Mouse (Mus musculus) T-cell, adult 2 months (primary cell): ENCODE measurements around the gene Aimp1.

Experiments used
- DNase-seq: peaks from one replicate; pipeline ENCODE4 v3.0.0; 2022; ENCODE audit warnings: low spot score

The Aimp1 gene

DNA sequence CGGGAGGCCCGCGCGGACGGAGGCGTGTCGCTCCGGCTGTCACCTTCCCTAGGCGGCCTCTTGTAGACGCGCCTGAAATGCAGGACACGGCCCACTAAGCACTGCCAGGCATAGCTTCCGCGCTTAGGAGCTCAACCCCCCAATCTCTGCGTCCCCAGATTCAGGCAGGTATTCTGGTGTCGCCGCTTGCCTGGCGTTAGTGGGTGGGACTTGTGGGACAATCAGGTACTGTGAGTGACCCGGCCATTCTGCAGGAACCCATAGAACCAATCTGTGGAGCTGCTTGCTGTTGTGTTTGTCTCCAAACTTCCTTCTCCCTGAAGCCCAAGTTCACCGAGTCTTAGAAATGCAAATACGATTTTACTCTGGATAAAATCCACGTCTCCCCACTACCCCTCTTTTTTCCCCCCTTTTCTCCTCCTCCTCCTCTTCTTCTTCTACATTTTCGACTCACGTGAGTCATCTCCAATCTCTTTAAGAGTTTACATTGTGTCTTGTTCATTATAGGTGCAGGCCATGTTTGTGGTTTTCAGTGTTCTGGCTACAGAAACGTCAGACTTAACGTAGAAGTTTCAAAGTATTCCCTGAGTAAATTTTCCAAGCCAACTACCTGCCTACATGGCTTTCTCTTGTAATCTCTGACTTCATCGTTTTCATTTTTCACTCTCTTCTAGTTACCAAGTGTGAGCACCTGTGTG, at the start of gene Aimp1:
Gene Aimp1, minus strand, starts transcription at position 140 of the 698 bp plus-strand sequence.
- no peak for DNase-seq

GRCm38 (mm10) chr3:132724326-132724725, 40.2 kb upstream of the Aimp1 start:
- DNase-seq = no peak

DNA sequence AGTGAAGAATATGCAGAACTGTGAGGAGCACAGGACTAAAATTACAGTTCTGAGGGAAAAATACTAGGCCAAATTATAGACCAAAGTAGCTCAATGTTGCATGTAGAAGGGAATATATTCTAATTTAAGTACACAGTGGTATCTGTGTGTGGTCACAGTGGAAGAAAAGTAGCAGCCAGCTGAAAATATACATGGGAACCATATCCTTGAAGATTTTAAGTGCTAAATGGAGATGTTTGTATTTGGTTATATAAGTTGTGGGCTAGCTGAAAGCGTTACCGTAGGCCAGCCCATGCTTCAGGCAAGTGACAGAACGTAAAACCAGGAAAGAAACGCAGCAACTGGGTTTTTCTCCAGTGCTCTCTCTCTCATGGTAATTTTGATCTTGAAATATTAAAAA, 33.1 kb upstream of the Aimp1 start:
- DNase-seq = no peak

- no peak for DNase-seq
Observed at GRCm38 (mm10) chr3:132713913-132714312, 29.7 kb upstream of the Aimp1 start.

- no peak for DNase-seq
Observed at GRCm38 (mm10) chr3:132706977-132707376, 22.8 kb upstream of the Aimp1 start.

- no peak for DNase-seq
Observed at GRCm38 (mm10) chr3:132704216-132704615, 20.0 kb upstream of the Aimp1 start.

DNA sequence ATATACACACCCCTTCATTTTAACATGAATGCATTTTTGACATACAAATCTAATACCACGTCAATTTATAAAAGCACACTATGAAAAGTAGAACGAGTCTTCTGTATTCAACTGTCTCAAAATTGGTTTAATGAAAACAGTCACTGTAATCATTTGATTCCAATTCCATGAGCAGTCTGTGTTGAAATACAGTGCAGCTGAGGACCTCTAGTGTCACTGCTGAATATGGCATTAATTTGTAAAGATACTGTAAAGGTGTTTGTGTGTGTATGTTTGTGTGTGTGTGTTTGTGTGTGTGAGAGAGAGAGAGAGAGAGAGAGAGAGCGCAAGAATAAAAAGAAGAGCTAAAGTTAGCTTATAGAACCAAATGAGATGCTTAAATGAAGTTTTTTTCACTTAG, 17.2 kb upstream of the Aimp1 start:
- DNase-seq = no peak

DNA sequence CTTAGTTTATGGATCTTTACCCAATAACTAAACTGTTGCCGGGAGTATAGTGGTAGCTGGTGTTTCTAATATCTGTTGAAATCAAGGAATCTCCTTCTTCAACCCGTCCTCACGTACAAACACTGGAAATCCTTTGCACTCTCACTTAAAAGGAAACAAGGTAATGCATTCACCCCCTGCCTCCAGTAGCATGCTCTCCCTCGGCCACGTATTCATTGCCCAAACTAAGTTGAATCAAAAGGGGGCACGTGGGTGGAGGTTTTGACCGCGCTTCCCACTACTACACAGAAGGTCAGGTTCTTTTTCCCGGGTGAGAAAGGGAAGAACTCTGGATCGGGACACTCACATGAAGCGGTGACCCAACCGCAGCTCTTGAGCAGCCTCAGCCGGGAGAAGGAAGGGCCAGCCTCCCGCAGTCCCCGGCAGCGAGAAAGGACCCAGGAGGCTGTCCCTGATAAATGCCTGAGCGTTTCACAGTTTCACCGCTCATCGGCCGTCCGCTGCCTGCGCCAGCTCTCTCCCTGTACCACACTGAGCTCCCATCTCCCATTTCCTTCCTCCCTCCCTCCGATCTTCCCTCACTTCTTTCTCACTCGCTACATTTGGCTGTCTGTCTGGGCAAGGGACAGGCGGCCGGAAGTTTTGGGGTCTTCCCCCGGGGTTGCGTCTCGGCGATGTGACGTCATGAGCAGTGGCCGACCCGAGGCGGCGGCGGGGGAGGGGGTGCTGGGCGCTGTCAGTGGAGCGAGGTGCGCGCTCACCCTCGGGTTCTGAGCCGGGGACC, 531 bp downstream of the Aimp1 start, which contains the start of gene Tbck:
Gene Tbck, plus strand, starts transcription at position 698 of the 784 bp plus-strand sequence.
- peak; percentile 94 for DNase-seq

- DNase-seq = no peak
Observed at GRCm38 (mm10) chr3:132677494-132677893, 6.7 kb downstream of the Aimp1 start.

DNA sequence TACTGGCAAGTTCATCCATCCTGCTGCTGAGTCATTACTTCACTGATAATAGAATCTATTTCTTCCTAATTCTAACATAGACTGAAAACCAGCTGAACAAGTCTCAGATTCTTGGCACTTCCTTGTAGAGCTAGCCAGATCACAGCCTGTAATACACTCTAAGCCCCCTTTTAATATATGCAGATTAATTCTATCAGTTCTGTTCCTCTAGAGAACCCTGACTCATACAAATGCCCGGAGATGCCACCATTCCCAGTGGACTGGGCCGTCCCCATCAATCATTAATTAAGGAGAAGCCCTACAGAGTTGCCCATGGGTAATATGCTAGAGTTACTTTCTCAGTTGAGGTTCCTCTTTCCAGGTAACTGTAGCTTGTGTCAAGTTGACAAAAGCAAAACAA, 28.2 kb downstream of the Aimp1 start:
- DNase-seq = no peak

GRCm38 (mm10) chr3:132653959-132654358, 30.2 kb downstream of the Aimp1 start:
- DNase-seq = no peak

DNA sequence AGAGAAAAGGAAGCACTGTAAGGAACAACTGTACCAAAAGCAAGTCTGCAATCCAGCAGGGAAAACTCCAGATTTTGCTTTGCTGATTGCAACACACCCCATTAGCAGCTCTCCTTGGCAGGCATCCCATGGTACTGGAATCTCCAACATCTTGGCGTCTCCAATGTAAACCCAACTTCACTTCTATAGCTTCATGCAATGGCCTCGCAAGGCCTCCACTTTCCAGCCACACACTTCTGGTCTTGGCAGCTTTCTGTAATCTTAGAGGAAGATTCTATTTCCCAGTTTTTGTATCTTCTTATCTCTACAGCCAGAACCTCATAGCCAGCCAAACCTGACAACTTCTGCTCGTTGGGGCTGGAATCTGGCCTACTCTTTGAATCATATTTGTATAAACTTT, 32.4 kb downstream of the Aimp1 start:
- DNase-seq = no peak

- DNase-seq = no peak
Observed at GRCm38 (mm10) chr3:132650191-132650590, 34.0 kb downstream of the Aimp1 start.

GRCm38 (mm10) chr3:132649368-132649767, 34.8 kb downstream of the Aimp1 start:
- DNase-seq = no peak

GRCm38 (mm10) chr3:132646814-132647213, 37.4 kb downstream of the Aimp1 start:
- DNase-seq = no peak

DNA sequence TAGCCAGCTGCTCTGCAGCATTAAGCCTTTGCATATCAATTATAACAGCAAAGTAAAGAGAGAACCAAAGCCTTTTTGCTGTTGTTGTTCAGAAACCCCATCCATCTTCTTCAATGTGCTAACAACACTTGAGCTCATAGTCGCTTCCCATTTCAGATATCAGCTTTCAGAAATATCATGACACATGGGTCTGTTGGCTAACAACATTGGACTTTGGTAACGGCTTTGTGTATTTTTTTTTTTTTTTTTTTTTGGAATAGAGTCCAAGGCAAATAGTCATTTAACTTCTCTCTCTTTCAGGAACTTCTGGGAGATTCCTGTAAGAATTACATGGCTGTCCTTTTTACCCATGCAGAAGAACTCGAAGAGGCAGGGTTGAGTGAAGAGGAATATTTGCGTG, 40.1 kb downstream of the Aimp1 start:
- no peak for DNase-seq

GRCm38 (mm10) chr3:132637080-132637479, 47.1 kb downstream of the Aimp1 start:
- no peak for DNase-seq

DNA sequence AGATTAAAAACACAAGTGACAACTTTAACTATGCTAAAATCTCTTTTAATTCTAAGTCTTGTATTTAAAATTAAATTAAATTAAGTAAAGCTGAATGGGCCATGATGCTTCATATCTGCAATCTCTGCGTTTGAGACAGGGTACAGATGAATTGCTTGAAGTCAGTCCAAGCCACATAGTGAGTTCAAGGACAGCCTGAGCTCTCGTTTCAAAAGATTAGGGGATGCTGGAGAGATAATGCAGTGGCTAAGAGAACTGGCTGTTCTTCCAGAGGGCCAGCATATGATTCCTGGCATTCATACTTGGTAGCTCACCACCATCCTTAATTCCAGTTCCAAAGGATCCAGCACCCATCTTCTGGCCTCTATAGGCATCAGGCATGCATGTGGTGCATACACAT, 50.9 kb downstream of the Aimp1 start:
- no peak for DNase-seq

DNA sequence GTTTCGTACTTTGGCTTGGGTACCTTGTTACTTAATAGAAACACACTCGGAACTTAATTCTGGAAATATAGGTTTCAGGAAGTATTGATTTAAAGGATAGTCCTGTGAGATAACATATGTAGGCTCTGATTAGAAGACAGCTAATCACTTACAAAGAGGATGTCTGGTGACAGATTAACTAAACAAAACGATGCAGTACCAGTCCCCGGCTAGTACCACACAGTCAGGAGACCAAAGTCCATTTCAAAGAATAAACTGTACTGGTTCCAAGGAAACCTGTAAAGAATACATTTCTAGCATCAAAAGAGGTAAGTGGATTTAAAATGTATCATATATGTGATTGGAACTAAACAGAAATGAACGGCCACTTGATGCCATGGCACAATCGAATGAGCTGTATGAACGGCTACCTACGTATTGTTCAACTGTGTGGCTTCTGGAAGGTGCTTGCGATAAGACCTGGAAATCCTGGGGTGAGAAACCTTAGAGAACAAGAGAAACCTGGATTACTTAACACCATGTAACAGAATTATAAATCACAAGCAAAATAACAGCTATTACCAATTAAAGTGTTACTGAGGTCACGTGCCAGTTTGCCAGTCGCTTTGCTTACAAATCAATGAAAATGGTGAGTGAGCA, 54.5 kb downstream of the Aimp1 start, which contains the start of gene Gimd1:
Gene Gimd1, plus strand, starts transcription at position 220 of the 639 bp plus-strand sequence.
- no peak for DNase-seq

DNA sequence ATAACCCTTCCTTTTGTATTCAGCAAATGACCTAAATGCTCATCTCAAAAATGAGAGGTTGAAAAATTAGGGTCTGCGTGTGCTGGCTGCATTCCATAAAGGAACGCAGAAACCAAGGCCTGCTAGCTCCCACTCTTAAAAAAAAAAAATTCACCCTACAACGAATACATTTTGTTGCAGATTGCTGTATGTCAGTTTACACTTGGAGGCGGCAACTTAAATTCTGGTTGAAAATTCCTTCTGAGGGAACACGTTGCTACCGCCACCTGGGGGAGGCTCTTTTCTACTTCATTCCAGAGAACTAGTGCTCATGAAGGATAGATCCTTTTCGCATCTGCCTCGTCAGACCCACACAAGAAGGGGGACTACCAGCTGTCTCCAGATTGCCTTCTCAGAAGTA, 55.4 kb downstream of the Aimp1 start:
- no peak for DNase-seq
